ENCODE assay signal across 8 mouse cellular contexts in genomic region chr5:76998416-76998815, GRCm38 (mm10). TPM values are rescaled to one million over a fixed set of nuclear protein-coding genes. Genes with fewer than 3 reads are reported as not detected.
A peak's percentile ranks its signal among the peaks of the same experiment; 100 is the strongest.
DNase-seq lines count a peak whose midpoint lies in the region; ATAC-seq lines count a peak whose summit lies in the region.

No protein-coding gene starts in this region.

- H3K4me1 ChIP-seq in neural tube, embryonic 14.5 days (ENCODE audit: control insufficient read depth, insufficient read depth, low read length), result no peaks in the 10 kb centered on the region

- no peak overlapping the region for H3K27ac ChIP-seq in neural tube, embryonic 14.5 days (ENCODE audit: low read depth, low read length)

- DNase-seq in cerebellum, adult 9-10 months, result peak; percentile 19
- no peak for DNase-seq in cerebellum, adult 11-12 months
- DNase-seq in left cerebral cortex, adult 11 months (ENCODE audit: low spot score), result peak; percentile 10
- DNase-seq in left cerebral cortex, adult 8-10 months (ENCODE audit: low spot score in 2 of 2), result no peak
- DNase-seq in embryo, embryonic 10 days (ENCODE audit: low spot score), result peak; percentile 69
- no peak for DNase-seq in adrenal gland, adult 18-20 months (ENCODE audit: low spot score in 2 of 2)
- DNase-seq in urinary bladder, postnatal 14 days (ENCODE audit: low spot score), result no peak

- H3K27me3 ChIP-seq in neural tube, embryonic 14.5 days (ENCODE audit: control insufficient read depth, insufficient read depth, low read length), result no peaks in the 10 kb centered on the region

- no peak overlapping the region for H3K4me2 ChIP-seq in neural tube, embryonic 14.5 days (ENCODE audit: low read depth, low read length)

- H3K4me3 ChIP-seq in neural tube, embryonic 14.5 days (ENCODE audit: low read depth, low read length), result no peak overlapping the region

- H3K36me3 ChIP-seq in neural tube, embryonic 14.5 days (ENCODE audit: control insufficient read depth, insufficient read depth, low read length), result peaks cover 48% of the 10 kb centered on the region

- ATAC-seq in neural tube, embryonic 14.5 days (ENCODE audit: low read depth), result peak; percentile 49; the same call in 1 of the 2 replicates

- 57% methylated on average over 5 of the region's 5 CpGs for WGBS in neural tube, embryonic 14.5 days

- H3K9me3 ChIP-seq in neural tube, embryonic 14.5 days (ENCODE audit: control insufficient read depth, low read length), result no peaks in the 10 kb centered on the region

- H3K9ac ChIP-seq in neural tube, embryonic 14.5 days (replicated peaks; ENCODE audit: low read depth, low read length), result no peak overlapping the region

RNA-seq across cellular contexts. Expression of gene Arl9, which starts 5.4 kb away (rescaled TPM):
- total RNA-seq in left cerebral cortex, adult 8-10 months (2022), result not detected
- polyA plus RNA-seq in neural tube, embryonic 14.5 days (2014; fragmentation: Nextera tagmentation; extraction: Ambion mirVana), result not detected in 2 replicates
- total RNA-seq in adrenal gland, adult 18-20 months (2021), result not detected

RNA-seq across cellular contexts. Expression of gene Thegl, which starts 17.4 kb away (rescaled TPM):
- total RNA-seq in left cerebral cortex, adult 8-10 months (2022), result under 1 TPM in 3 of 4 experiments, not detected in 1; 0.21 to 0.91 (median 0.68) TPM
- polyA plus RNA-seq in neural tube, embryonic 14.5 days (2014; fragmentation: Nextera tagmentation; extraction: Ambion mirVana), result 0.40 and 0.86 TPM in 2 replicates
- total RNA-seq in adrenal gland, adult 18-20 months (2021), result not detected

RNA-seq across cellular contexts. Expression of gene Srp72, which starts 23.9 kb away (rescaled TPM):
- total RNA-seq in left cerebral cortex, adult 8-10 months (2022), result 100 to 1,000 TPM in 3 of 4 experiments, 10 to 100 TPM in 1; 91.9 to 105 (median 103) TPM
- 87.6 and 93.3 TPM in 2 replicates for polyA plus RNA-seq in neural tube, embryonic 14.5 days (2014; fragmentation: Nextera tagmentation; extraction: Ambion mirVana)
- 100 to 1,000 TPM; 115 to 139 TPM for total RNA-seq in adrenal gland, adult 18-20 months (2021)

RNA-seq across cellular contexts. Expression of gene Ppat, which starts 47.0 kb away (rescaled TPM):
- 10 to 100 TPM; 16.2 to 20.3 (median 17.9) TPM for total RNA-seq in left cerebral cortex, adult 8-10 months (2022)
- 12.8 and 13.4 TPM in 2 replicates for polyA plus RNA-seq in neural tube, embryonic 14.5 days (2014; fragmentation: Nextera tagmentation; extraction: Ambion mirVana)
- 10 to 100 TPM; 12.2 to 15.3 TPM for total RNA-seq in adrenal gland, adult 18-20 months (2021)

RNA-seq across cellular contexts. Expression of gene Paics, which starts 47.3 kb away (rescaled TPM):
- total RNA-seq in left cerebral cortex, adult 8-10 months (2022), result 100 to 1,000 TPM; 101 to 109 (median 107) TPM
- polyA plus RNA-seq in neural tube, embryonic 14.5 days (2014; fragmentation: Nextera tagmentation; extraction: Ambion mirVana), result 165 and 174 TPM in 2 replicates
- total RNA-seq in adrenal gland, adult 18-20 months (2021), result 100 to 1,000 TPM; 148 to 195 TPM

Comparison
In these comparisons a context has a peak if more than half of its experiments do, and no peak if none do; other contexts are left out.
1. DNase-seq: peak in cerebellum, adult 9-10 months (single experiment), left cerebral cortex, adult 11 months (single experiment) and embryo, embryonic 10 days (single experiment); none in cerebellum, adult 11-12 months (single experiment), left cerebral cortex, adult 8-10 months (0 of 2), adrenal gland, adult 18-20 months (0 of 2) and urinary bladder, postnatal 14 days (single experiment).